Mouse (Mus musculus): ENCODE measurements around the gene Pigs. TPM values are rescaled to one million over a fixed set of nuclear protein-coding genes. Genes with fewer than 3 reads are reported as not detected.

Gene Pigs
- polyA plus RNA-seq, 1 experiment from 2014 or later: 92.9 TPM

- Histone ChIP-seq H3K36me3 (no peaks in the 10 kb centered on the region), H3K4me1 (replicated peaks) (peaks cover 4% of the 10 kb centered on the region; the same call in 1 of the 2 replicates), H3K27me3 (no peaks in the 10 kb centered on the region), H3K27ac (replicated peaks) (no peak overlapping the region), H3K4me3 (no peak overlapping the region), H3K9ac (no peak overlapping the region), H3K9me3 (no peaks in the 10 kb centered on the region), H3K4me2 (no peak overlapping the region)
- no peak for ATAC-seq (ENCODE audit: low FRiP score, low read depth)
- 37% methylated on average over 7 of the region's 7 CpGs for WGBS
These were observed 44.4 kb downstream of the Pigs start for GRCm38 (mm10) chr11:78372610-78373009.

- no peaks in the 10 kb centered on the region for H3K27me3 ChIP-seq
- no peak for ATAC-seq (ENCODE audit: low FRiP score, low read depth)
- WGBS: 82% methylated on average over 8 of the region's 8 CpGs
- H3K4me1 ChIP-seq (replicated peaks): peaks cover 4% of the 10 kb centered on the region; the same call in 1 of the 2 replicates
- no peak overlapping the region for H3K4me3 ChIP-seq
- H3K36me3 ChIP-seq: no peaks in the 10 kb centered on the region
- H3K9ac ChIP-seq: no peak overlapping the region
- H3K27ac ChIP-seq (replicated peaks): no peak overlapping the region
- no peak overlapping the region for H3K4me2 ChIP-seq
- H3K9me3 ChIP-seq: no peaks in the 10 kb centered on the region
These were observed 45.9 kb downstream of the Pigs start for GRCm38 (mm10) chr11:78374147-78374546.

- no peaks in the 10 kb centered on the region for H3K9me3 ChIP-seq
- 56% methylated on average over 12 of the region's 12 CpGs for WGBS
These were observed 49.4 kb downstream of the Pigs start for GRCm38 (mm10) chr11:78377549-78378159.

GRCm38 (mm10) chr11:78380351-78380750 lies 52.1 kb downstream of the Pigs start:
- Histone ChIP-seq H3K4me2 (no peak overlapping the region), H3K9me3 (no peaks in the 10 kb centered on the region), H3K36me3 (no peaks in the 10 kb centered on the region), H3K4me3 (no peak overlapping the region), H3K4me1 (replicated peaks) (no peaks in the 10 kb centered on the region), H3K27ac (replicated peaks) (no peak overlapping the region), H3K27me3 (no peaks in the 10 kb centered on the region), H3K9ac (no peak overlapping the region)
- ATAC-seq (ENCODE audit: low FRiP score, low read depth): no peak
- 79% methylated on average over 4 of the region's 4 CpGs for WGBS

More at GRCm38 (mm10) chr11:78377549-78378159, 49.4 kb downstream of the Pigs start:
- ATAC-seq (ENCODE audit: low FRiP score, low read depth): no peak
- Histone ChIP-seq H3K4me2 (no peak overlapping the region), H3K36me3 (no peaks in the 10 kb centered on the region), H3K27ac (replicated peaks) (no peak overlapping the region), H3K27me3 (no peaks in the 10 kb centered on the region), H3K4me1 (replicated peaks) (peaks cover 2% of the 10 kb centered on the region; the same call in 1 of the 2 replicates), H3K4me3 (no peak overlapping the region), H3K9ac (no peak overlapping the region)

- no peaks in the 10 kb centered on the region for H3K9me3 ChIP-seq
- no peak overlapping the region for H3K4me3 ChIP-seq
- 81% methylated on average over 3 of the region's 3 CpGs for WGBS
- H3K27me3 ChIP-seq: no peaks in the 10 kb centered on the region
- no peak overlapping the region for H3K27ac ChIP-seq (replicated peaks)
- no peak for ATAC-seq (ENCODE audit: low FRiP score, low read depth)
- H3K36me3 ChIP-seq: no peaks in the 10 kb centered on the region
- no peak overlapping the region for H3K9ac ChIP-seq
- no peak overlapping the region for H3K4me2 ChIP-seq
- H3K4me1 ChIP-seq (replicated peaks): no peaks in the 10 kb centered on the region
These were observed 52.8 kb downstream of the Pigs start for GRCm38 (mm10) chr11:78380996-78381395.

- Histone ChIP-seq H3K27ac (replicated peaks) (no peak overlapping the region), H3K9me3 (no peaks in the 10 kb centered on the region), H3K27me3 (no peaks in the 10 kb centered on the region), H3K4me1 (replicated peaks) (no peaks in the 10 kb centered on the region), H3K36me3 (no peaks in the 10 kb centered on the region), H3K9ac (no peak overlapping the region), H3K4me3 (no peak overlapping the region), H3K4me2 (no peak overlapping the region)
- ATAC-seq (ENCODE audit: low FRiP score, low read depth): no peak
- 89% methylated on average over 7 of the region's 7 CpGs for WGBS
These were observed 54.1 kb downstream of the Pigs start for GRCm38 (mm10) chr11:78382286-78382685.

- ATAC-seq (ENCODE audit: low FRiP score, low read depth): no peak
- no peak overlapping the region for H3K4me3 ChIP-seq
- 32% methylated on average over 5 of the region's 5 CpGs for WGBS
These were observed 54.5 kb downstream of the Pigs start for GRCm38 (mm10) chr11:78382701-78383100.

GRCm38 (mm10) chr11:78385776-78386175 lies 57.6 kb downstream of the Pigs start:
- Histone ChIP-seq H3K27ac (replicated peaks) (no peak overlapping the region), H3K4me3 (no peak overlapping the region), H3K4me1 (replicated peaks) (no peaks in the 10 kb centered on the region), H3K9ac (no peak overlapping the region), H3K4me2 (no peak overlapping the region), H3K36me3 (no peaks in the 10 kb centered on the region), H3K9me3 (no peaks in the 10 kb centered on the region), H3K27me3 (no peaks in the 10 kb centered on the region)
- no peak for ATAC-seq (ENCODE audit: low FRiP score, low read depth)
- 90% methylated on average over 10 of the region's 10 CpGs for WGBS

More at GRCm38 (mm10) chr11:78382701-78383100, 54.5 kb downstream of the Pigs start:
- H3K4me1 ChIP-seq (replicated peaks): no peaks in the 10 kb centered on the region
- H3K27me3 ChIP-seq: no peaks in the 10 kb centered on the region
- no peaks in the 10 kb centered on the region for H3K36me3 ChIP-seq
- no peak overlapping the region for H3K9ac ChIP-seq
- no peak overlapping the region for H3K27ac ChIP-seq (replicated peaks)
- no peaks in the 10 kb centered on the region for H3K9me3 ChIP-seq
- no peak overlapping the region for H3K4me2 ChIP-seq

- 86% methylated on average over 14 of the region's 14 CpGs for WGBS
- no peaks in the 10 kb centered on the region for H3K27me3 ChIP-seq
- no peak within 1 kb of the TSS for H3K9ac ChIP-seq
- no peak within 1 kb of the TSS for H3K27ac ChIP-seq (replicated peaks)
- H3K4me2 ChIP-seq: no peak within 1 kb of the TSS
- H3K4me1 ChIP-seq (replicated peaks): no peaks in the 10 kb centered on the region
- ATAC-seq (ENCODE audit: low FRiP score, low read depth): no peak
- H3K4me3 ChIP-seq: no peak within 1 kb of the TSS
- no peaks in the 10 kb centered on the region for H3K36me3 ChIP-seq
- H3K9me3 ChIP-seq: no peaks in the 10 kb centered on the region
These were observed 58.4 kb downstream of the Pigs start, which contains the start of gene Foxn1 for GRCm38 (mm10) chr11:78386508-78387043. TSS of gene Foxn1 (minus strand) at chr11:78386558.

Other genes starting within 250 kb of the Pigs start
- 30.9 and 32.5 TPM in 2 replicates for gene Eral1, start 248.0 kb upstream of the Pigs start, polyA plus RNA-seq (2015; fragmentation: Nextera tagmentation; extraction: Ambion mirVana)
- gene Fam222b, start 233.8 kb upstream of the Pigs start, polyA plus RNA-seq (2015; fragmentation: Nextera tagmentation; extraction: Ambion mirVana): 24.0 and 33.3 TPM in 2 replicates
- 98.7 and 102 TPM in 2 replicates for gene Traf4, start 162.8 kb upstream of the Pigs start, polyA plus RNA-seq (2015; fragmentation: Nextera tagmentation; extraction: Ambion mirVana)
- 7.5 and 8.5 TPM in 2 replicates for gene Nek8, start 151.7 kb upstream of the Pigs start, polyA plus RNA-seq (2015; fragmentation: Nextera tagmentation; extraction: Ambion mirVana)
- gene Tlcd1, start 151.7 kb upstream of the Pigs start, polyA plus RNA-seq (2015; fragmentation: Nextera tagmentation; extraction: Ambion mirVana): 12.8 and 13.2 TPM in 2 replicates
- 743 and 824 TPM in 2 replicates for gene Rpl23a, start 144.8 kb upstream of the Pigs start, polyA plus RNA-seq (2015; fragmentation: Nextera tagmentation; extraction: Ambion mirVana)
- 58.0 and 65.7 TPM in 2 replicates for gene Rab34, start 140.0 kb upstream of the Pigs start, polyA plus RNA-seq (2015; fragmentation: Nextera tagmentation; extraction: Ambion mirVana)
- 3.1 and 3.2 TPM in 2 replicates for gene Proca1, start 135.0 kb upstream of the Pigs start, polyA plus RNA-seq (2015; fragmentation: Nextera tagmentation; extraction: Ambion mirVana)
- gene Sdf2, start 82.7 kb upstream of the Pigs start, polyA plus RNA-seq (2015; fragmentation: Nextera tagmentation; extraction: Ambion mirVana): 91.6 and 92.1 TPM in 2 replicates
- gene Supt6, start 82.4 kb upstream of the Pigs start, polyA plus RNA-seq (2015; fragmentation: Nextera tagmentation; extraction: Ambion mirVana): 24.8 and 27.4 TPM in 2 replicates
- gene 2610507B11Rik, start 66.7 kb upstream of the Pigs start, polyA plus RNA-seq (2015; fragmentation: Nextera tagmentation; extraction: Ambion mirVana): 50.9 and 65.0 TPM in 2 replicates
- gene BC030499, start 37.6 kb upstream of the Pigs start, polyA plus RNA-seq (2015; fragmentation: Nextera tagmentation; extraction: Ambion mirVana): 0.26 and 0.32 TPM in 2 replicates
- 9.7 and 14.0 TPM in 2 replicates for gene Spag5, start 26.9 kb upstream of the Pigs start, polyA plus RNA-seq (2015; fragmentation: Nextera tagmentation; extraction: Ambion mirVana)
- 318 and 319 TPM in 2 replicates for gene Aldoc, start 5.4 kb upstream of the Pigs start, polyA plus RNA-seq (2015; fragmentation: Nextera tagmentation; extraction: Ambion mirVana)
- 88.3 and 94.3 TPM in 2 replicates for gene Unc119, start 15.1 kb downstream of the Pigs start, polyA plus RNA-seq (2015; fragmentation: Nextera tagmentation; extraction: Ambion mirVana)
- not detected in 2 replicates for gene Foxn1, start 58.1 kb downstream of the Pigs start, polyA plus RNA-seq (2015; fragmentation: Nextera tagmentation; extraction: Ambion mirVana)
- gene Slc13a2, start 93.8 kb downstream of the Pigs start, polyA plus RNA-seq (2015; fragmentation: Nextera tagmentation; extraction: Ambion mirVana): not detected in 2 replicates
- 26.0 and 28.4 TPM in 2 replicates for gene Slc46a1, start 137.3 kb downstream of the Pigs start, polyA plus RNA-seq (2015; fragmentation: Nextera tagmentation; extraction: Ambion mirVana)
- gene Sarm1, start 169.3 kb downstream of the Pigs start, polyA plus RNA-seq (2015; fragmentation: Nextera tagmentation; extraction: Ambion mirVana): 47.3 and 53.2 TPM in 2 replicates
- gene Vtn, start 170.7 kb downstream of the Pigs start, polyA plus RNA-seq (2015; fragmentation: Nextera tagmentation; extraction: Ambion mirVana): 157 and 165 TPM in 2 replicates
- 0.12 and 0.14 TPM in 2 replicates for gene Sebox, start 175.0 kb downstream of the Pigs start, polyA plus RNA-seq (2015; fragmentation: Nextera tagmentation; extraction: Ambion mirVana)
- 88.0 and 91.8 TPM in 2 replicates for gene Tmem199, start 183.8 kb downstream of the Pigs start, polyA plus RNA-seq (2015; fragmentation: Nextera tagmentation; extraction: Ambion mirVana)
- 181 and 189 TPM in 2 replicates for gene Poldip2, start 183.8 kb downstream of the Pigs start, polyA plus RNA-seq (2015; fragmentation: Nextera tagmentation; extraction: Ambion mirVana)
- gene Tnfaip1, start 207.9 kb downstream of the Pigs start, polyA plus RNA-seq (2015; fragmentation: Nextera tagmentation; extraction: Ambion mirVana): 63.0 and 64.6 TPM in 2 replicates
- gene Ift20, start 207.9 kb downstream of the Pigs start, polyA plus RNA-seq (2015; fragmentation: Nextera tagmentation; extraction: Ambion mirVana): 121 and 125 TPM in 2 replicates
- 44.5 and 45.7 TPM in 2 replicates for gene Tmem97, start 222.4 kb downstream of the Pigs start, polyA plus RNA-seq (2015; fragmentation: Nextera tagmentation; extraction: Ambion mirVana)

Data from hindbrain, embryonic 15.5 days (tissue).